Mouse (Mus musculus) lung, postnatal 10 days (tissue): Measurements from ENCODE around the gene Kif16b.
A peak's percentile ranks its signal among the peaks of the same experiment; 100 is the strongest.

ENCODE experiments used
- DNase-seq: peaks from one replicate; pipeline ENCODE4 v3.0.0; 2021

Gene Kif16b

GRCm38 (mm10) chr2:142641766-142642165 lies 259.6 kb downstream of the Kif16b start:
- DNase-seq: no peak

GRCm38 (mm10) chr2:142635606-142636304 lies 265.6 kb downstream of the Kif16b start:
- no peak for DNase-seq

GRCm38 (mm10) chr2:142633996-142634559 lies 267.3 kb downstream of the Kif16b start:
- no peak for DNase-seq

- no peak for DNase-seq
These were observed 271.6 kb downstream of the Kif16b start for GRCm38 (mm10) chr2:142629523-142630312.

- DNase-seq: no peak
These were observed 275.6 kb downstream of the Kif16b start for GRCm38 (mm10) chr2:142625756-142626155.

GRCm38 (mm10) chr2:142625101-142625500 lies 276.2 kb downstream of the Kif16b start:
- no peak for DNase-seq

- no peak for DNase-seq
These were observed 277.1 kb downstream of the Kif16b start for GRCm38 (mm10) chr2:142624254-142624653.

GRCm38 (mm10) chr2:142621152-142621551 lies 280.2 kb downstream of the Kif16b start:
- DNase-seq: no peak

GRCm38 (mm10) chr2:142619926-142620325 lies 281.4 kb downstream of the Kif16b start:
- DNase-seq: no peak

- no peak for DNase-seq
These were observed 286.8 kb downstream of the Kif16b start for GRCm38 (mm10) chr2:142614535-142614934.

GRCm38 (mm10) chr2:142612359-142612953 lies 288.9 kb downstream of the Kif16b start:
- no peak for DNase-seq

- peak; percentile 45 for DNase-seq
These were observed 290.2 kb downstream of the Kif16b start for GRCm38 (mm10) chr2:142611113-142611512.

- no peak for DNase-seq
These were observed 291.1 kb downstream of the Kif16b start for GRCm38 (mm10) chr2:142610206-142610605.

- DNase-seq: no peak
These were observed 292.6 kb downstream of the Kif16b start for GRCm38 (mm10) chr2:142608778-142609177.

- peak; percentile 7 for DNase-seq
These were observed 296.6 kb downstream of the Kif16b start for GRCm38 (mm10) chr2:142604762-142605161.

GRCm38 (mm10) chr2:142603210-142603609 lies 298.1 kb downstream of the Kif16b start:
- no peak for DNase-seq

- DNase-seq: no peak
These were observed 302.1 kb downstream of the Kif16b start for GRCm38 (mm10) chr2:142599235-142599634.

GRCm38 (mm10) chr2:142596176-142597170 lies 304.9 kb downstream of the Kif16b start:
- DNase-seq: no peak

GRCm38 (mm10) chr2:142590938-142591337 lies 310.4 kb downstream of the Kif16b start:
- no peak for DNase-seq

- no peak for DNase-seq
These were observed 311.0 kb downstream of the Kif16b start for GRCm38 (mm10) chr2:142590284-142590724.

GRCm38 (mm10) chr2:142589403-142590283 lies 311.7 kb downstream of the Kif16b start:
- DNase-seq: no peak
